Mouse (Mus musculus): ENCODE results near the gene Sprr2h.

Gene Sprr2h

DNA sequence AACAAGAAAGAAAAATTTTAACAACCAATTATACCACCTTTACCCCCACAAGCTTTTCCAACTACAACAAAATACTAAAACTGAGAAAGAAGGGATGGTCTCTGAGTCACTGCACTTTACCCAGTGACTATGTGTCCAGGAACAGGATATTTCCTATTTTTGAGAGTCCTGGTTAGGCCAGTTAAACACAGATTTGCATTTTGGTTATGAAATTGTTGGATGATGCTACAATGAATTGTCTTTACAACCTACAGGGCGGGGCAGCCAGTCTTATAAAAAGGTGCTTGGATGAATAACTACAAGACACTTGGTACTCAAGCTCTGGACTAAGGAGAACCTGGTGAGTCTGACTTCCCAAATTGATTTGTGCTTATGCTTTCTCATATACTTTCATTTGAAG, at the start of gene Sprr2h:
Gene Sprr2h, plus strand, starts transcription at position 301 of the 400 bp plus-strand sequence.
- DNase-seq (ENCODE audit: low read depth) = no peak

DNA sequence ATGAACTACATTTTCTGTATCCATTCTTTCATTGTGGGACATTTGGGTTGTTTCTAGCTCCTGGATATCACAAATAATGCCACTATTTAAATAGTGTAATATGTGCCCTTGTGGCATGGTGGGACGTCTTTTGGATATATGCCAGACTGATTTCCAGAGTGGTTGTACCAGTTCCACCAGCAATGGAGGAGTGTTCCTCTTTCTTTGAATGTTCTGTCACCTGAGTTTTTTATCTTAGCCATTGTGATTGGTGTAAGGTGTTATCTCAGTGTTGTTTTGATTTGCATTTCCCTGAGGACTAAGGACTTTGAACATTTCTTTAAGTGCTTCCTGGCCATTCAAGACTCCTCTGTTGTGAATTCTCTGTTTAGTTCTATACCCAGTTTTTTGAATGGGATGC, 49.2 kb upstream of the Sprr2h start:
- no peak for DNase-seq (ENCODE audit: low read depth)

DNA sequence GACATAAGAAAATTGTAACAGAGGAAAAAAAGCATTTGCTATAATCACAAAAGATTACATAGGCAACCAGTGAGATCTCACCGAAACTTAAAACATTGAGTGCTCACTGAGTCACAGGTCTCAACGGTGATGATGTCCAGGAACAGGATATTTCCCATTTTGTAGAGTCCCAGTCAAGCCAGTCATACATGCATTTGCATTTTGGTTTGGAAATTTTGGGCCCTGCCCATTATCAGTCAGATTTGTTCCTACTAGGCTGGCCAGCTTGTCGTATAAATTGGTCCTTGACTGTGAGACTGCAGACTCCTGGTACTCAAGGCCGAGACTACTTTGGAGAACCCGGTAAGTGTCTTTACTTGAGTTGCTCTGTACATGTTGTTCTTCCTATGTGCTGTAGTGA, 46.6 kb upstream of the Sprr2h start, which contains the start of gene Sprr2d:
Gene Sprr2d, plus strand, starts transcription at position 301 of the 400 bp plus-strand sequence.
- DNase-seq (ENCODE audit: low read depth) = no peak

DNA sequence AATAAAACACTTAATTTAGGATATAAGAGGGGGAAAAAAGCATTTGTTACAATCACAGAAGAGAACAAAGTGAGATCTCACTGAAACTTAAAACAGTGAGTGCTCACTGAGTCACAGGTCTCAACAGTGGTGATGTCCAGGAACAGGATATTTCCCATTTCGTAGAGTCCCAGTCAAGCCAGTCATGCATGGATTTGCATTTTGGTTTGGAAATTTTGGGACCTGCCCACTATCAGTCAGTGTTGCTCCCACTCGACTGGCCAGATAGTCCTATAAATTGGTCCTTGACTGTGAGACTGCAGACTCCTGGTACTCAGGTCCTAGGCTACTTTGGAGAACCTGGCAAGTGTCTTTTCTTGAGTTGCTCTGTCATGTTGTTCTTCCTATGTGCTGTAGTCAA, 33.6 kb upstream of the Sprr2h start, which contains the start of gene Sprr2e:
Gene Sprr2e, plus strand, starts transcription at position 301 of the 400 bp plus-strand sequence.
- DNase-seq (ENCODE audit: low read depth) = no peak

DNA sequence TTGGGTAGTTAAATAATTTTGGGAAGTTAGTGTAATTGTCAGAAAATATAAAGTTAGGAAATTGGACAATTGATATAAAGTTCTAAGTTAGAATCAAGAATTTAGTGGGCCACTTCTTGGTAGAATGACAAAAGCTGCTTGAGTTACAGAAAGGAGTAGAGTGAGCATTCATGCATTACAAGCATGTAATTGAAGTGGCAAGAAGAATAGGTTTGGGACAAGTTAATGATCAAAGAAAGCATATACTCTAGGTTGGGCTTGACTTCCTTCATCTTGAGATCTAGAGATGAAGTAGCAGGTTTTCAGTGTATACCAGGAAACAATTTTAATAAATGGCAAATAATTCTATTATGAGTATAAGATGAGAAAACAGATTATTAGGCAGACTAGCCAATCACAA, 23.9 kb upstream of the Sprr2h start:
- DNase-seq (ENCODE audit: low read depth) = no peak

DNA sequence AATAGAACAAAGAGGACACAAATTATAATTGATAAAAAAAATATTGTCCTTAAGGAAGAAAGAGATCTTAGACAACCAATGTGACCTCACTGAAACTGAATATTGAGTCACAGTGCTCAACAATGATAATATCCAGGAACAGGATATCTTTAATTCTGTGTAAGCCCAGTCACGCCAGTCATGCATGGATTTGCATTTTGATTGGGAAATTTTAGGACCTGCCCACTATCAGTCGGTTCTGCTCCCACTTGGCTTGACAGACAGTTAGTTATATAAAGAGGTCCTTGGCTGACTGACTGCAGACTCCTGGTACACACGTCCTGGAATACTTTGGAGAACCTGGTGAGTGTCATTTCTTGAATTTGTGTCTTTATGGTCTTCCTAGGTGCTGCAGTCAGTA, 20.6 kb upstream of the Sprr2h start, which contains the start of gene Sprr2f:
Gene Sprr2f, plus strand, starts transcription at position 301 of the 400 bp plus-strand sequence.
- no peak for DNase-seq (ENCODE audit: low read depth)

DNA sequence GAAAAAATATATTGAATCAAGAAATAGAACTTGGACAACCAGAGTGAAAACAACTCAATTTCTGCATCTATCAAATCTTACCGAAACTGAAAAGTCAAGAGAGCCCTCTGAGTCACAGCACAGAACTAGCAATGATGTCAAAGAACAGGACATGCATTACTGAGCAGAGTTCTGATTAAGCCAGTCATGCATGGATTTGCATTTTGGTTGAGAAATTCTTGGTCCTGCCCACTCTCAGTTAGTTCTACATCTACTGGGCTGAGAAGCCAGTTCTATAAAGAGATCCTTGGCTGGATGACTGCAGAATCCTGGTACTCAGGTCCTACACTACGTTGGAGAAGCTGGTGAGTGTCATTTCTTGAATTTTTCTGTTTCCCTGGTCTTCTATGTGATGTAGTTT, 11.9 kb upstream of the Sprr2h start:
- no peak for DNase-seq (ENCODE audit: low read depth)

DNA sequence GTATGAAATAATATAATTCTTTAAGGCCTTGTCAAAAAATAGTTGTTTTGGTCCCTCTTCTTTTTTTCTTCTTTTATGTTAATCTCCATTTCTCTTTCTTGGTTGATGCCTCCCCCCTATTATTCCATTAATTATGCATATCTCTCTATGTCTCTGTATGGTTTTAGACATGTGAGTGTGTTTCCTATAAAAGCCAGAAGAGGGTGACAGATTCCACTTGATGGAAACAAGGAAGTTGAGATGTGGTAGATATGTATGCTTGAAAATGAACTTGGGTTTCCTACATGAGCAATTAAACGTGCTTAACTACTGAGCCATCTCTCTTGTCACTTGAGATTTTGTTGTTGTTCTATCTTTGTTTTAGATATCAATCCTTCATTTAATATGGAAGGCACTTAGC, 8.8 kb downstream of the Sprr2h start:
- no peak for DNase-seq (ENCODE audit: low read depth)

DNA sequence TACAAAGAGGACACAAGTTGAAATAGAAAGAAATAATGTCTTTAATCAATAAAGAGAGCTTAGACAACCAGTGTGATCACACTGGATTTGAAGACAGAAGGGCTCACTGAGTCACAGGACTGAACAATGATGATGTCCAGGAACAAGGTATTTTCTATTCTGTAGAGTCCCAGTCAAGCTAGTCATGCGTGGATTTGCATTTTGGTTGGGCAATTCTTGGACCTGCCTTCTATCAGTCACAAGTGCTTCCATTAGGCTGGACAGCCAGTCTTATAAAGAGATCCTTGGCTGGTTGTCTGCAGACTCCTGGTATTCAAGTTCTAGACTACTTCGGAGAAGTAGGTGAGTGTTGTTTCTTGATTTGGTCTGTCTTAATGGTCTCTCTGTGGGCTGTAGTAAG, 22.2 kb downstream of the Sprr2h start, which contains the start of gene Sprr2i:
Gene Sprr2i, plus strand, starts transcription at position 301 of the 400 bp plus-strand sequence.
- DNase-seq (ENCODE audit: low read depth) = no peak

DNA sequence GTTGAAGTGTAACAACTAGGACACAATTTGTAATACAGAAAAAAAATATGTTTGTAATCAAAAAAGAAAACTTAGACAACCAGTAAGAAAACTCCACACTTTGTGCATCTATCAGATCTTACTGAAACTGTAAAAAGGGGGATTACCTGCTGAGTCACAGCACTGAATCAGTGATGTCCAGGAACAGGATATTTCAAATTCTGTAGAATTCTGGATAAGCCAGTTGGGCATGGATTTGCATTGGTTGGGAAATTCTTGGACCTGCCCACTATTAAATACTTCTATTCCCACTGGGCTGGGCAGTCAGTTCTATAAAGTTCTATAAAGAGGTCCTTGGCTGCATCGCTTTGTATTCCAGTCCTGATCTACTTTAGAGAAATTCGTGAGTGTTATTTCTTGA, 32.3 kb downstream of the Sprr2h start, which contains the start of gene Sprr2j-ps:
Gene Sprr2j-ps, plus strand, starts transcription at position 301 of the 400 bp plus-strand sequence.
- DNase-seq (ENCODE audit: low read depth) = no peak

DNA sequence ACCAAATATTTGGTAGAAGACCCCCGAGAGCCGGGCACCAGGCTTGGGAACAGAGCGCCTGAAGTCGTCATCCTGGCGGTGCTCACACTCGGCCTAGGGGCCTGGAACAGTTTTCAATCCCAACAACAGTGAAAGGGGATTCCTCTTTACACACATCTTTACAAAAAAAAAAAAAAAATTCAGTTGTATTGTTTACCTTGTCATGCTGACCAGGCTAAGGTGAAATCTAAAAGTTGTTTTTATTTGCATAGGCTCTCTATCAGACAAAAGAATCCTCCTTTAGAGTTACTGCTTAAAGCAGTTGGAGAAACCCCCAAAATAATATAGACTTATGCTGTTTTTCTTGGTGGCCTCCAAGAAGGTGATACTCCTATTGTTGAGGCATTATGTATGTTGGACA, 43.8 kb downstream of the Sprr2h start, which contains the start of gene Gm9774:
Gene Gm9774, minus strand, starts transcription at position 101 of the 400 bp plus-strand sequence.
- no peak for DNase-seq (ENCODE audit: low read depth)

DNA sequence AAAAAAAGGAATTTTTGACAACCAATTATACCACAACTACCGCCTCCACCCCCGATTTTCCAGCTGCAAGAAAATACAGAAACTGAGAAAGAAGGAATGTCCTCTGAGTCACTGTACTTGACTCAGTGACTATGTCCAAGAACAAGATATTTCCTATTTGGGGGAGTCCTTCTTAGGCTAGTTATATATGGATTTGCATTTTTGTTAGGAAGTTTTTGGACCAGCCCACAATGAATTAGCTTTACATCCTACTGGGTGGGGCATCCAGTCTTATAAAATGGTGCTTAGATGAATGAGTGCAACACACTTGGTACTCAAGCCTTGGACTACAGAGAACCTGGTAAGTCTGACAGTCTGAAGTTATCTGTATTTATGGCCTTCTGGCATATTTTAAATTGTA, 46.8 kb downstream of the Sprr2h start, which contains the start of gene Sprr2k:
Gene Sprr2k, plus strand, starts transcription at position 301 of the 400 bp plus-strand sequence.
- no peak for DNase-seq (ENCODE audit: low read depth)
